Mouse (Mus musculus) spleen, postnatal 10 days (tissue): ENCODE measurements at regions not wholly inside any gene's neighbourhood (a gene's known extent, or its start where the extent isn't known, plus 50 kb on each side); places are given as distances from the start of the nearest gene placed in this dataset.

ENCODE experiments used
- DNase-seq, 2 experiments: peaks; one replicate each; pipeline ENCODE4 v3.0.0; 2021 to 2022; ENCODE audit warnings: low spot score in 2 of 2

- DNase-seq: no peak
Observed at GRCm38 (mm10) chr1:153962161-153962720, 62.2 kb upstream of the Teddm2 start.

DNA sequence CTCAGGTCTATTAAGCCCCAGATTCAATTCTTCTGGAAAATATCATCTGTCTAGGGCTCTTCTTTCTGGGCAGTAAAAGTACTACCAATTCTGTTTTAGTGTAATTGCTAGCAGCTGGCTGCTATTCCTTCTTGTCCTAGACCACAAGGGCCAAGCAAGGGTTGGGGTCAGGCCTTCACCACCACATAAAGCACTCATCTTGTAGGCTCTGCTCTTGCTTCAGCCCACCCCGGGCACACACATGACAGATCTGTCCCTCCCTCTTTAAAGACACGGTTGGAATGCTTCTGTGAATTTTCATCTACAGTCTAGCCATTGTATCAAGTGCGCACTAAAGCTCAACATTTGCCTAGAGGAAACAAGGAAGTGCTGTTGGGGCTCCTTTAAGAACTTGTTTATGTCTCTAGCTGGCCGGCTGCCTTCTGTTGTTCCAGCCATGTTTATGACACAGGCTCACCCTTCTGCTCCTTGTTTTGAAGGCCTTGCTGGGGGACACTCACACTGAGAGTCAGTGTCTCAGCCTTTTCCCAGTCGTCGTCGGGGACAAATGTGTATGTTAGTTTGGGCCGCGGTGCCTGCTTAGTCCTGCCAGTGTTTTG lies 63.8 kb upstream of the Teddm2 start:
- DNase-seq: no peak

- DNase-seq: no peak
Observed at GRCm38 (mm10) chr1:153969401-153969800, 69.4 kb upstream of the Teddm2 start.

DNA sequence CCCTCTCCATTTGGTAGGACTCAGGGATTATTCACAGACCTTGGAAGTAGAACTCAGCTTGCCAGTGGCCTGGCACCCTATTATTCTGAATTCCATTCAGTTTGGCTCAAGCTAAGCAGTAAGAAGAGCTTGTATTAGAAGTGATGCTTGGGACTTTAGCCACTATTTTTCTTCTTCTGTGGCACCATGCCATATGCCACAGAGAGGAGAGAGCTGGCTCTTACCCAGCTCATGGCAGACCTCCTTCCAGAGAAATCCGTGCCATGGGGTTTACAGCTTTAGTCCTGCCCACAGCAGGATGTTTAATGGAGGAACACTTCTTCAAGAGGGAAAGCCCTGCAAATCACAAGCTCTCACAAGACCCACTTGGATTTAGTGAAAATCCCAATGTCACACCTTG lies 74.3 kb upstream of the Teddm2 start:
- no peak for DNase-seq

GRCm38 (mm10) chr1:153977963-153978726 lies 78.1 kb upstream of the Teddm2 start:
- DNase-seq: no peak

GRCm38 (mm10) chr1:153980886-153981285 lies 80.9 kb upstream of the Teddm2 start:
- DNase-seq: peak in 1 of 2 experiments; percentile 36

DNA sequence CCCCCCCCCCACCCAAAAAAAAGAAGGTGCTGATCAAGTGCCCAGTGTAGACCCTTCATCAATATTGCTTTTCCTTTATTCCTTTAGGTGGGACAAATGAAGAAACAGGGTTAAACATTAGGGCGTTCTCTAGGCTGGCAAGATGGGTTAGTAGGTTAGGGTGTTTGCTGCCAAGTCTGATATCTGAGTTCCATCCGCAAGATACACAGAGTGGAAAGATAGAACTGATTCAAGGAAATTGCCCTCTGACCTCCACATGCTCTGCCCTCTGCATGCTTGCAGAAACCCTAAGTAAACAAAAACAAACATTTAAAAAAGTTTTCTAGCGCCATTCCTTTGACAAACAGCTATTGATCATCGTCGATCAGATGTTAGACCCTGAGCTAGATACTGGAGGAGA lies 85.6 kb upstream of the Teddm2 start:
- DNase-seq: no peak

GRCm38 (mm10) chr1:153986632-153987031 lies 86.6 kb upstream of the Teddm2 start:
- DNase-seq: no peak

GRCm38 (mm10) chr1:153988297-153988696 lies 88.3 kb upstream of the Teddm2 start:
- DNase-seq: no peak

- DNase-seq: no peak
Observed at GRCm38 (mm10) chr1:153990651-153991435, 90.8 kb upstream of the Teddm2 start.

- no peak for DNase-seq
Observed at GRCm38 (mm10) chr1:153992466-153992865, 92.4 kb upstream of the Teddm2 start.

DNA sequence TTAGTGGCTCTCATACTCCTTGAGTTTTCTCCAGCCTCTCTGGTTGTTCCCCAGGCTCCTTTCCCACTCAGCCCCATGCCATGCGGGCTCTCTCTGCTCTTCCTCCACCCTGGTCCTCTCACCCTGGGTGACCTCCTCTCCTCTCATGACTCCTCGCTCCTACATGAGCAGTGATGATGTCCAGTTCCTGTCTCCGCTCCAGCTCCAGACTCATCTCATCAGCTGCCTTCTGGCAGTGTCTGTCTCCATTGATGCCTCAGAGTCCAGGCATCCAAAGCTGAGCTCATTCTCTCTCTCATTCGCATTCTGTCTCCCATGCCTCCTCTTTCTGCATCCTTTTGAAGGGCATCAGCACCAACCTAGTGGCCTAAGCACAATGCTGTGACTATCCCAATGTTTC lies 94.8 kb upstream of the Teddm2 start:
- no peak for DNase-seq

DNA sequence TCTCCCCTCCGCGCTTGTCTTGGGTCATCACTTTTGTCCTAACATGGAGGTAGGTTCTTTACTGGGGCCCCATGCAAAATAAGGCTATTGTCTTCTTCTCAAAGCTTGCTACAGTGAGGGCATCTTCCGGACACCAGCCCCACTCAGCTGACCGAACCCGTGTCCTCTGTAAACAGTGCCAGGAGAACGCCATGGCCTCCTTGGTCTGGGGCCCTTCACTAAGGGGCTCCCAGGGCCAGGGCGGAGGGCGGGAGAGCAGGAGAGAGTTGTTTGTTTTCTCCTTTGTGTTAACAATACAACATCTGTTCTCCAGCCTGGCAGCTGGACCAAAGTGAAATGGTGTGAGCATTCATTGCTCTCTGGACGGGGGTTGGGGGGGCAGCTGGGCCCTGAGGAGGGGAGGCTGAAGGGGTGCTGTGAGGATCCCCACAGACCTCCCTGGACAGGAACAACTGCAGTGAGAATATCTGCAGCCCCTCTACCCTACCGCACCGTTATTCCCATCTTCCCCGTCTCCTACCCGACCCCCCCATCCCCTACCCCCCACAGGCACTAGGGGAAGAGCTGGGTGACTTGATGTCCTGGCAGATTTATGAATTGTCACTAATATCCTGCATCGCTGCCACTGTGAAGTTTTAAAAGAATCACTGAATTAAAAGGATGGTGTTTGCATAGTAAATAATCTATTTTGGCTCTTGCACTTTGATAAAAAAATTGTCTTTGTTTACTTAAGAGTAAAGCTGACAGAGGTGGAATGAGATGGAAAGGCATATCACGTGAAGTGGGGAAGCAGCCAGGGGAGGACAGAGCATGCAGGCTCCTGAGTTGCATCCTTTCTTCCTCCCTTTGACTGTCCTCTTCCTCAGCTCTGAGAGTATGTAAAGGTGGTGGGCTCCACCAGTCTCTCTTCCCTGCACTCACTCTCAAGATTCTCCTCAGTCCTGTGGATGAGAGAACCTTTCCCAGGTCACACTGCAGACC lies 97.5 kb upstream of the Teddm2 start:
- no peak for DNase-seq

DNA sequence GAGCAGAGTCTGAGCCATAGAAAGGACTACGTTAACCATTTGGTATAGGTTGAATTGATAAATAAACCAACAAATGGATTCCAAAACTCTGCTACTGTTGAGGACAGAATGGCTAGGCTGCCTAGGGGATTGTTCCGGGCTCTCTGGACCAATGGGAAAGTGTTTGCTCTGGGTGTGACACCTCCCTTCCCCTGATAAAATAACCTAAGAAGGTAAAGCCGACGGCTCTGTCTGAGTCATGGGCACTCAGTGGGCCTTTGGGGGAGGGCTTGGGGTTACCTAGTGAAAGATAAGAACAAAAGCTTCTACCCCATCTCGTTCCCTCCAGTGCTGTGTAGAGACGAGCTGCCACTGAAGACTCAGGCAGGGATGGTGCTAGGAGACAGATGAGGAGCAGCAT lies 99.7 kb upstream of the Teddm2 start:
- DNase-seq: no peak

DNA sequence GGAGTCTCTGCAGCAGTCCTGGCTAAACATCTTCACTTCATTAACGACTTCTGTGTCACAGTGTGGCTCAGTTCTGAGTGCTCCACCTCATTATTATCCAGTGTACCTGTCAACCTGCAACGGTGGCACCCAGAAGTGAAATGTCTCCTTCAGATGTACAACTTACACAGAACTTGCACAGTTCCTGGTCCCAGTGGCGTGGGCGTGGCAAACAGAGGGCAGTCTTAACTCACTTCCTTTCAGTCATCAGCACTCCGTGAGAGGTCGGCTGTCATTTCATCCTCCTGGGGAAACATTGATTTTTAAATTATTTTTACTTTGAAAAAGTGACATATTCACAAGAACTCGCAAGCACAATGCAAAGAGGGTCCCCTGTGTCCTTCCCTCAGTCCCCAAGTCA lies 103.6 kb upstream of the Teddm2 start:
- DNase-seq: peak in 1 of 2 experiments; percentile 37

DNA sequence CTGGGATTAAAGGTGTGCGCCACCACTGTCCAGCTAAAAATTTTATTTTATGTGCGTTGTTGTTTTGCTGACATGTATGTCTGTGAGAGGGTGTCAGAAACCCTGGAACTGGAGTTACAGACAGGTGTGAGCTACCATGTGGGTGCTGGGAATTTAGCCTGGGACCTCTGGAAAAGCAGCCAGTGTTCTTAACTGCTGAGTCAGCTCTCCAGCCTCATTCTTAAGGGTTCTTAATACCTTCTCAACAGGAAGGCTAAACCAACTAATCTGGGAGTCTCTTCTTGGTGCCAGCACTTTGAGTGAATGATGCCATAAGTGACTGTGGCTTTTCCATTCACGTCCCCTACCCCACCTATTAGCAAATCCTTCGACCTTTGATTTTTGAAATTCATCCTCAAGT lies 104.6 kb upstream of the Teddm2 start:
- no peak for DNase-seq

- DNase-seq: no peak
Observed at GRCm38 (mm10) chr1:154006055-154006454, 106.0 kb upstream of the Teddm2 start.

- DNase-seq: no peak
Observed at GRCm38 (mm10) chr1:154007440-154007839, 107.4 kb upstream of the Teddm2 start.

- DNase-seq: no peak
Observed at GRCm38 (mm10) chr1:154008593-154009310, 108.7 kb upstream of the Teddm2 start.

GRCm38 (mm10) chr1:154010681-154011080 lies 110.7 kb upstream of the Teddm2 start:
- DNase-seq: no peak

GRCm38 (mm10) chr1:154016516-154016915 lies 116.5 kb upstream of the Teddm2 start:
- no peak for DNase-seq
